Mouse (Mus musculus) liver (tissue): Measurements from ENCODE around the gene Psg19.
"Not testable (repeated sequence)": the region's sequence is repeated elsewhere in the genome, so short reads cannot be mapped to it uniquely, and the experiment has no call there.

Experiments
- DNase-seq: peaks from one replicate; pipeline ENCODE4 v3.0.0-alpha.2; 2020; ENCODE audit warnings: mixed read lengths

The Psg19 gene

GRCm38 (mm10) chr7:18798420-18798819 lies at the start of gene Psg19:
Psg19 (minus strand) TSS chr7:18798520.
- DNase-seq, result no peak

GRCm38 (mm10) chr7:18844811-18845210 lies 46.5 kb upstream of the Psg19 start:
- no peak for DNase-seq

DNA sequence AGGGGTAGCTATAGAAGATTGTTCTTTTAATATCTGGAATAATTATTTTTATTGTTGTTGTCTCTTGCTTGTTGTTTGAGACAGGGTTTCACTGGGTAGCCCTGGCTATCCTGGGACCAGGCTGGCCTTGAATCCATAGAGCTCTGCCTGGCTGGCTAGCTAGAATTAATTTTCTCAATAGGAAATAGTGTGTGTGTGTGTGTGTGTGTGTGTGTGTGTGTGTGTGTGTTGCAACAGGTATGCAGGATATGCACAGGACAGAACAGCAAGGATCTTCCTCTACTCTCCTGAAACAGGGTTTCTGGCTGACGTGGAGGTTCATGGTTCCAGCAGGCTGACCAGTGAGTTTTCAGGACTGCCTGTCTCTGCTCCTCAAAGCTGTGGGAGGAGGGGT lies 42.9 kb upstream of the Psg19 start:
- no peak for DNase-seq

- peak; percentile 17 for DNase-seq
These were observed 42.3 kb upstream of the Psg19 start for GRCm38 (mm10) chr7:18840386-18841173.

DNA sequence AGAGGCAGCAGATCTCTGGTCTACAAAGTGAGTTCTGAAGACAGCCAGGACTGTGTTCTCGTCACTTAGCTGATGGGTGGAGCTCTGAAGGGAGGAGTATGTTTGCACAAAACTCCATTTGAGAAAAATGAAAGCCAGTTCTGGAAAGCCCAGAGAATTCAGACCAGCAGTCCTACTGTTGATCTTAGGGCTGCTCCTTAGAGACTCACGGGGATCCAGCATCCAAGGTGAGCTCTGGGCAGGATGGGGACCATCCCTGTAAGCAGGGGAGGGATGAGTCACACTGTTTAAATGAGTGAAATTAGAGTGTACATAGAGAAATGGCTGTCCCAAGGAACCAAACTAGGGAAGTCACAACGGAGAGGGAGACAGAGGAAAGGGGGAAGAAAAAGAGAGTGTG lies 41.5 kb upstream of the Psg19 start, which contains the start of gene Mill2:
Gene Mill2 (plus strand): TSS at position 102 of the 400 bp plus-strand sequence.
- DNase-seq, result no peak

DNA sequence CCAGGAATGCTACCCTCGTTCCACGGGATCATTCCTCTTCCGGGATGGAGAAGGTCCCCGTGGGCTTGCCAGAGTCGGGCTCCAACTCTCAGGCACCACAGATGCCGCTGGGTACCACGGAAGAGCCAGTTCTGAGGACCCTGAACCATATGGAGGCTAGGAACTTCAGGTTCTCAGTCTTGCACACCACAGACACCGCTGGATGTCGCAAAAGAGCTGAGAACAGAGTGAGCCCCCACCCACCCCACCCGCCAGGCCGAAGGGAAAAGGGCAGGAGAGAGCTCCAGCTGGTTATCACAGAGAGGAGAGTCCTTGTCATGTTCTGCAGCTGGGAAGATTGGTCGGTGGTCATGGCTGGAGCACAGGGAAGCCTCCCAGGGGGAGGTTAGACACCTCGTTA lies 34.0 kb upstream of the Psg19 start:
- no peak for DNase-seq

DNA sequence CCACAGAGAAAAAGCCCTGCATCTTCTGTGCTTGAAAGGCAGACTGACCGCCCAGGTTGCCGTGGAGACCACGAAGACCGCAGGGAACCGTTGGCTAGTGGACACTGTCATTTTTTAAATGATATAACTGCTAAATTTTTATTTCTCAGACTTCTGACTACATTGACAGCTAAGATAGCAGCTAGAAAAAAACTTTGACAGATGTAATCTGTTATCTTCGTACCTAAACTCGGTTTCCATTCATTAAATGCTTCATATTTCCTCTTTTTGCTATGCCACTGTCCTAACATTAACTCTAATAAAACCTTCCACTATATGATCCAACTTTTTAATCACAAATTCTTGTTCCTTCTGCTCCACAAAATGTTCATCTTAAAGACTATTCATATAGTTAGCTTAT lies 31.2 kb upstream of the Psg19 start:
- no peak for DNase-seq

DNA sequence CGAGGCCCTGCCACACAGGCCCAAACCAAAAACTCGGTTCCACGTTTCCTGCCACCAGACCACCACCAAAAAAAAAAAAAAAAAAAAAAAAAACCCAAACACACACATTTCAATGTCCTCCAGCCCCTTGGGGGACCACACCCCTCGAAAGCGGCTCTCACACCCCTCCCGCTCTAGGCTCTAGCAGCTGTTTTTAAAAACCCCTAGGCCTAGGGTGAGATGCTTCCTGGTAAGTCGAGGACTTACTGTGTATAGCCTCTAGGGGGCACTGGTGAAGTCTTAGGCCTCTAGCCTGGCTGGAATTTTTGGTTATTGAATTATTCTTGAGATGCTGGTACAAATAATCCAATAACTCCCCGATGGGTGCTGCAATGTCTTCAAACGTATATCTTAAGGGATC lies 30.3 kb upstream of the Psg19 start:
- DNase-seq, result no peak

DNA sequence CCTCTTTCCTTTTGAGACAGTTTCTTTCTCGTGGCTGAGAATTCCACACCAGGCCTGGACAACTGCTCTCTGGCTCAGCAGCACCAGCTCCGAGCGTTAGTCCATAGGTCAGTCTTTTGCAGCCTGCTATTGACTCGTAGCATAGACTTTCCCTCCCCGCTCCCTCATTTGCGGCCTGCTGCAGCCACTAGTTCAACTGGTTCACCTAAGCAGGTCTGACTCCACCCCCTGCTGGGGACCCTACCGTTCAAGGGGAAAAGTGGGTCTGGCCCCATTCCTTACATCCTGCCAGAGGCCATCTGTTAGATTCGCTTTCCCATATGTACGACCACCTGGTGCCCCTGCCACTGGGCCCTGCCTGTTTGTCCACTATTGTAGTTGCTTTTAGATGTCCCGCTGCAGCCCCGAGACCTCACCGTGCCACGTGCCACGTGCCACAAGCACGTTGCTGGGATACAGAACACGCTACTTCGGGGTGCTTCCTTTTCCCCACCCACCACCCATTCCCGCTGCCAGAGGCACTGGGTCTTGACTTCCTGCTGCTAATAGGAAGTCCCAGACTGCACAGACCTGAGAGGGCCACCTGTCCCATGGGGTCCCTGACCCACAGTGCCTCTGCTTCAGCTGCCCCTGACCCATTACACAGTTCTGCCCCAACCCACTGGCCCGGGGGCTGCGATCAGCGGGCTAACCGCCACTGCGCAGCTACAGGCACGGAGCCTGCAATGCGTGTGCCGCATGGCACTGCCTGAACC lies 29.6 kb upstream of the Psg19 start:
- peak; percentile 9 for DNase-seq

DNA sequence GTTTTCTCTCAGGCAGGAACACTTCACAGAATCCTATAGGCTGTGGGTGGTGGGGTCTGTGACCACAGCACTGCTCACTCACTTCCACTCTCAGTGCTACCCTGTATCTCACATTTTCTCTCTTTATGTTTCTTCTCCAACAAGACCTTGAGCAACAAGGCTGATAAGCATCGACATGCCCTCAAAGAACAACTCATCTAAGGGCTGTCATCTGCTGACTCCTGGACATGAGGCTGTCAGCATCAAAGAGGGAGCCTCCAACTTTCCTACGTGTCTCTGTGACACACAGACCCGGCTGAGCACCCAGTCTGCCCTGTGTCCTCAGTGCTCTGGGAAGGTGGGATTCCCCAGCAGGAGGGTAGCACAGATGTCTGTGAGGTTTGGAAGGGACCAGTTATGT lies 23.2 kb upstream of the Psg19 start, which contains the start of gene Psg17:
Gene Psg17 (minus strand): TSS at position 101 of the 400 bp plus-strand sequence.
- no peak for DNase-seq

GRCm38 (mm10) chr7:18818301-18818700 lies 20.0 kb upstream of the Psg19 start:
- DNase-seq, result no peak

DNA sequence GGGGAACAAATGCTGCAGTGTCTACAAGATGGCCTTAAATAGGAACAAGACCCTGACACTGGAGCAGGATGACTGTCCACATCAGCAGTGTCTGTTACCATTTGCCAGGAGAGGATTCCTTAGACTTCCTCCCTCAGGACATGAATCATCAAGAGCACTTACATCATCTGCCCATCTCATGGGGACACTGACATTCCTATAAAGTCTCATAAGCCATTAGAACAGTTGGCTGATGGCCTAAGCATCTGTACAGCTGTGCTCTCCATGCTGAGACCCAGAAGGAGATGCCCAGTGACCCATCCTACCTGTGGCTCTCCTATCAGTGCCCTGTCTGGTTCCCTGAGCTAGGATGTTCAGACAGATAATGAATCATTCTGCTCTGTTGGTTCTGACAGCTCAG lies 5.2 kb upstream of the Psg19 start:
- no peak for DNase-seq

DNA sequence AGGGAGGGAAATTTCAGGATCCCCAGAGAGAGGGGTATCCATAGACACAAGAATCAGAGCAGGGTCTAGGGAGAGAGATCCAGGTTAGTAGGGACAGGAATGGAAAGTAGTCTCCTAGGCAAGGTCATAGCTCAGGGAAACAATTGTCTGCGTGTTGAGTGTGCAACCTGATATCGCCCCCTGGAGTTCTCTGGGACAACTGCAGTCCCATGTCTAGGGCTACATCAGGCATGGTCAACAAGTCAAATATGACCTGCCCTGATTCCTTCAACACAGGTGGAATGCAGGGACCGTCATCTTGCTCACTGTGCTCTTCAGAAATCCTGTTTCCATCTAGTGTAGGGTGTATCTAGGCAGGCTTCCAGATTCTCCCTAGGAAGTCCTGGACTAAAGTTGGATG lies 809 bp upstream of the Psg19 start:
- no peak for DNase-seq

DNA sequence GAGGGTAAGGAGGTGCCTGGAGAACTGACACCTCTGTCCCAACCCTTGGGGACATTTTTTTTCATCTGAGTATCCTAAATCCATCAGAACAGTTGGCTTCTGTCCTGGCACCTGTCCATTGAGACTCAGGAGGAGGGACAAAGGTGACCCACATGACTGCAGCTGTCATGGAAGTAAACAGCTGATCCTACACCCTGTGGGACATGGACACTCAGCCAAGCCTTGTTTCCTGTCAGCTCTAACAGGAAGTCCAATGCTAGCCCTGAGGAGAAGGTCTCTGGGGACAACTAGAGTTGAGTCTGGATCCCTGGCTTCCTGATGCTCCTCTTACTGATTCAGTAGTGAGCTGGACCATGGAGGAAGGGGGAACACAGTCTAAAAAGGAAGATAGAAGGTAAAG lies 7.6 kb downstream of the Psg19 start:
- not testable (repeated sequence) for DNase-seq

- not testable (repeated sequence) for DNase-seq
These were observed 17.0 kb downstream of the Psg19 start for GRCm38 (mm10) chr7:18781301-18781700.

GRCm38 (mm10) chr7:18779337-18779781 lies 19.0 kb downstream of the Psg19 start:
- DNase-seq, result no peak

- not testable (repeated sequence) for DNase-seq
These were observed 35.4 kb downstream of the Psg19 start for GRCm38 (mm10) chr7:18762885-18763284.

DNA sequence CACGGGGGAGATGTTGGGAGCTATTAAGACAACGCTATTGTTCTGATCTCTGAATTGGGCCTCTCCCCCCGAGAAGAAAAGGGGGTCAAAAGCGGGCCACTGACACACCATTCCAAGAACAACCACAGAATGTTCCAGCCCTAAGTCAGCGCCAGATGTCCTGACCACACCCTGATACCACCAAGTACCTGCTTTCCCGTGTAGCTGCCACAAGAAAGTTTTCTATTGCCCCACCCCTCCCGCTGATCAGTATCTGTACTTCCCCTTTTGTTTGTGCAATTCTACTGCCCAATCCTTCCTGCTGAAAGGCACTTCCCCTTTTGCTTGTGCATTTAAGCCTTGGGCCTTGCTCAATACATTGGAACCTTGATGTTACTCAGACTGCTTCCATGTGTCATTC lies 38.2 kb downstream of the Psg19 start:
- not testable (repeated sequence) for DNase-seq

DNA sequence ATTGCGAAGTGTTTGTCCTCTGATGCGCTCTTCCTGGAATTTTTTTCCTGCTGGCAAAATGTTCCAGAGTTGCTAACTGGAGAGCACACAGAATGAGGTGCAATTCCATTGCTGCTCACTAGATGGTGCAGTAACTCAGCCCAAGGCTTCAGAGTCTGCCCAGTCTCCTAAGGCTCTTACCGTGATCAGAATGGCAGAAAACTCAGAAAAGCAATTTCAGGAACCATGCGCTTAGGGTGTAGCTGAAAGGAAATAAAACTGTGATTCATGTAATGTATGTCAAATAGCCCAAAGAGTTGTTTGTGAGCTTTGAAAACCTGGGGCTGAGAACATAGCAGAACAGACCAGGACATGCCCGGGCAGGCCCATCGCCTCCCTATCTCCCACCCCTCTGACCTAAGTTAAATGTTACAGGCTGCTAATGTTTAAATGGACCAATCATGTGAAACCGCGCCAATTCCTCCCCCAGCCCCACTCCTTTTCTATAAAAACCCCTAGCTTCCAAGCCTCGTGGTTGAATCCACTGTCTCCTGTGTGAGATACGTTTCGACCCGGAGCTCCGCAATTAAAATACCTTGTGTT lies 48.3 kb downstream of the Psg19 start:
- DNase-seq, result peak; percentile 32

DNA sequence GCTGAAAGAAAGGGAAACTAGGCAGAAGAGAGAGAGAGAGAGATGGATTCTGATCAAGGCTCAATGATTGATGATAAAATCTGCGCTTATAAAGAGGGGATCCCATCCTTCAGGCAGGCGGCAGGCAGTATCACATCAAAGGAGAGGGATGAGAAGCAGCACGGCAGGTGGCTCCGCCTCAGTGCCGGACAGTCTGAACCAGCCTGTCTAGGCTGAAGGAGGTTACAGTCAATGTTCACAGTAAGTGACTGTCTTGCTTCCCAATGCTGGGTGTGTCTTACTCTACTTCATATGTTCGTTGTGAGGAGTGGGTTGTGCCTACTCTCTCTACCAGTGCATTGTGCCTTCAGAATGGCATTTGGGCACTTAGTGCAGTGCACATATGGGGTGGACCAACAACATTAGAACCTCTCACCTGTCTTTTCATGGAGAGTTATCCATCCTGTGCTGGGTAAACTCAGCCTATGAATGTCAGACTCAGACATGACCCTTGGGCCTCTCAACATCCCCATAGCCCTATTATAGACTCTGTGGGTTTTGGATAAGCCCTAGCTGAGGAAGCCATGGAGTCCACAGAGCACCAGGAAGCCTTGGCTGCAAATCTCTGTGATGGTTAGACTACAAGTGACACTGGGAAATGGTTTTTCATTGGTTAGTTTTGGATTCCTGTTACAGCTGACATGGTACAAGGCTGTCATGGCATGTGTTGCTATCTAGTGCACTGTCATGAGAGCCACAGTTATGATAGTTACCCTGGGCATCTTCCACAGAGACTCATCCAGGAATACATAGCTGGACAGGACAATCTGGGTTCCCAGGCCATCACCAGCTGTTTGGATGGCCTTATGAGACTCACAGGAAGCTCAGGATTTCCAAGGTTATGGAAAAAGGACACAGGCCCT lies 49.1 kb downstream of the Psg19 start:
- DNase-seq, result no peak

DNA sequence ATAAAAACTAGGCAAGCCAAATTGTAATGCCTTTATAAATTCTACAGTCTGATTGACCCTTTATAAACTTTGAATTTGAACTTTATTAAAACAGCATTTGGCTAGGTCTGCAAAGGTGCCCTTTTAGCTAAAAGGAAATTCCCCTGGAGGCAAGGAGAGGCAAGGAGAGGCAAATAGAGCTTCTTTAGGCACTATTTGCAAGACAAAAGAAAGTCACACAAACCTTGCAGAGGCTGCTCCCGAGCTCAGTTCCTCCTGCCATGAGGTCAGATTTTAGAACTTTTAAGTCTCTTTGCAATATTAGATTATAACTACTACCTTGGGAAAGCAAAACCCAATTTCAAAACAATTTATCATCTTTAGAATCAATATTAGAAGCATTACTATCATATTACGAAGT lies 50.9 kb downstream of the Psg19 start:
- DNase-seq, result not testable (repeated sequence)

DNA sequence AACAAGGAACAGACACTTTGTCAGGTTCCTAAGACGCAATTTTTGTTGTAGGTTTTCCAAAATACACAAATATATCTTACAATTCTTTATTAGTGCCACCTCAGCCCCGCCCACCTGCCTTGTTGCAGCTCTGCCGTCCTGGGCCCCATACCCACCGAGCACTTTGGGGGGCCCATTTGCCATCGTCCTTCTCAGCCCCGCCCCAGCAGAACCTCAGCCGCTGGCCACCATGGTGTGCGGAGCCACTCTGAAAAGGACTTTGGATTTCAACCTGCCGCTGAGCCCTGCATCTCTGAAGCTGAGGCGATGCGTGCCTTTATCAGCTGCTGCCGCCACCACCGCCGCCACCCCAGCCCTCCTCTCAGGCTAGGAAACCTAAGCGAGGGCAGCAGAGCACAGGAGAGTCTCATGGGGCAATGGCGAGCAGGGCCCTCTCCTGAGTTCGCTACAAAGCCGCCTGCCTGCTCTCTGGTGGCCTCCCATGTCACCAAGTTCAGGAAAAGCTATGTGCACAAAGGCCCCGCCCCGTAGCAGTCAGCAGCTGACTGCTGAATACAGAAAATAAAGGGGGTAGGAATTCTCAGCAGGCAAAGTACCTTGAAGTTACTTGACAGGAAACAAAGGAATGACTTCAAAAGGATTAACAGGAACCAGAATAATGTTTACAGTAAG lies 52.0 kb downstream of the Psg19 start:
- peak; percentile 9 for DNase-seq
